Mouse (Mus musculus) left cerebral cortex, postnatal 10 days (tissue): ENCODE data around the gene Flot2. TPM values are rescaled to one million over a fixed set of nuclear protein-coding genes. Genes with fewer than 3 reads are reported as not detected.
A peak's percentile ranks its signal among the peaks of the same experiment; 100 is the strongest.

Source experiments
- DNase-seq, 2 experiments: peaks; one replicate each; pipeline ENCODE4 v3.0.0; 2021 to 2022; ENCODE audit warnings: low spot score in 2 of 2, mixed read lengths in 1 of 2; ENCODE audit errors: extremely low spot score in 1 of 2
- intact Hi-C: fragments of 180-260 bp; cut with DNase I; formaldehyde crosslinking; loops from one replicate; pipeline ENCODE4 v1.15.1; 2025
- microRNA-seq: library from miRNA; unstranded; fragments of <30 nt; microRNA quantifications from one replicate; pipeline ENCODE4 v1.2.0, GENCODE M21; 2022
- total RNA-seq, 2 experiments: library from RNA; stranded (reverse); gene quantifications; 2 replicates each; pipeline ENCODE4 v1.2.3; 2021

Gene Flot2
- total RNA-seq, 2 experiments from 2014 or later = 148 TPM

DNA sequence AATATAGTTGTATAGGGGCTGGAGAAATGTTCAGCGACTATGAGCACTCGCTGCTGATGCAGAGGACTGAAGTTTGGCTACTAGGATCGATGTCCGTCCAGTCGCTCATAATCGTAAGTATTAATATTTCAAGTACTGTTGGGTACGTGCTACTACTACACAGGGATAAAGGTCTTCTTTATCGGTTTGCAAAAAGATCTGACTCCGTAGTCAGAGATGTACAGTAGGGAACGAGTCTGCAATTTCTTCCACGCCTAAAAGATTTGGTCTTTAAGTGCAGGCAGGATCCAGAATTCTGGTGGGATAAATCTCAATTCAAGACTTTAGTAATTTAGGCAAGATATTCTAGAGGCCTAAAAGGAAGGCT is 56.4 kb downstream of the Flot2 start:
- intact Hi-C loops = loop anchor here (5.0 kb wide), 1 partner anchor 63 kb away; no protein-coding TSS in a partner anchor
- no peak for DNase-seq

DNA sequence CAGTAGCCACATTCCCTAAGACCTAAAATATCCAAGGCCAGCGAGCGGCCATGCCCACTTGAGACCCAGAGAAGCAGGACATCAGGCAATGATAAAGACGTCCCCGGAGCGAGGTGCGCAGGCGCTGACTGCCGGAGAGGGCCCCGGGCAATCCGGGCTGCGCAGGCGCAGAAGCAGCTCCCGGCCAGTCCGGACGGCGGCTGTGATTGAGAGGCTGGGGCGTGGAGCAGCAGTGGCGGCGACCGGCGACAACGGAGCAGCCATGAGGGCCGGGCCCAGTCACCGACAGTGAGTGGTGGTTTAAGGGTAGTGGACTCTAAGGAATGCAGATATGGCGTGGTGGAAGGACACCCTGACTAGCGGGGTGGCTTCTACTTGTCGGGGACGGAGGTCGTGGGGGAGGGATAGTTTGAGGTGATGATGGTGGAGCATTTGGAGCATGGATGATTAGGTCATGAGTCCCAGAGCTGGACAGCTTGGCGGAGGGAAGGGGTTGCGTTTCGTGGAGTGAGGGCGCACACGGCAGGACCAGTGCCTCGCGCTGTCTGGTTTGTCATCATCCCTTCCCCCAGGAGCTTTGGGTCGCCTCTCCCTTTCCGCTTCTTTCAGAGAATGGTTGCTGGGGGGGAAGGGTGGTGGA is 56.9 kb downstream of the Flot2 start, which contains the start of gene Fam222b:
TSS of gene Fam222b (plus strand) at position 157 of the 640 bp plus-strand sequence.
- intact Hi-C loops = loop anchor here (5.0 kb wide), 2 partner anchors 43 to 63 kb away; no protein-coding TSS in a partner anchor

GRCm38 (mm10) chr11:78095144-78095516 is 57.4 kb downstream of the Flot2 start:
- intact Hi-C loops = loop anchor here (5.0 kb wide), 1 partner anchor 42 kb away; no protein-coding TSS in a partner anchor
- DNase-seq = no peak

More for the DNA sequence above, 56.9 kb downstream of the Flot2 start, which contains the start of gene Fam222b:
- peak; percentile 91 to 97 for DNase-seq

- DNase-seq = no peak
- intact Hi-C loops = loop anchor here (5.0 kb wide), 1 partner anchor 40 kb away; no protein-coding TSS in a partner anchor
Observed at GRCm38 (mm10) chr11:78097077-78097476, 59.3 kb downstream of the Flot2 start.

GRCm38 (mm10) chr11:78100746-78101145 is 63.0 kb downstream of the Flot2 start:
- intact Hi-C loops = no loop called here
- no peak for DNase-seq

GRCm38 (mm10) chr11:78102142-78102541 is 64.4 kb downstream of the Flot2 start:
- DNase-seq = no peak
- intact Hi-C loops = no loop called here

DNA sequence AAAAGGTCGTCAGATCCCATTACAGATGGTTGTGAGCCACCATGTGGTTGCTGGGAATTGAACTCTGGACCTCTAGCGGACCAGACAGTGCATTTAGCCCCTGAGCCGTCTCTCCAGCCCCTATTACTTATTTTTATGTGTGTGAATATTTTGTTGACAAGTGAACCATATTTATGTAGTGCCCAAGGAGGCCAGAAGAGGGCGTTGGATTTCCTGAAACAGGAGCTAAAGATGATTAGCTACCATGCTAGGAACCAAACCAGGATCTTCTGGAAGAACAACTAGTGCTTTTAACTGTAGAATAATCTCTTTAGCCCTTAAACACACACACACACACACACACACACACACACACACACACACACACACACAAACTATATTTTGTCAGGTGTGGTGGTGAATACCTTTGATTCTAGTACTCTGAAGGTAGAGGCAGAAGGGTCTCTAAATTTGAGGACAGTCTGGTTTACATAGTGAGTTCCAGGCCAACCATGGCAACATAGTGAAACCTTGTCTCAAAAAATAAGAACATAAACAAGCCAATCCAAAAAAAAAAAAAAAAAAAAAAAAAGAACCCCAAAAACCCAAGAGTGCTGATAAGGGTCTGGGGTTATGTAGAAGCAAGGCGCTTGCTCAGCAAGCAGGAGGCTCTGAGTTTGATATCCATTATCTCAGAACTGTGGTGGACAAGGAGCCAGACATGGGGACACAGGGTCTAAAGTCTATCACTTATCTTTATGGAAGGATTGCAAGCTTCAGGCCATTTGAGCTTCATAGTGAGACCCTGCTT is 65.4 kb downstream of the Flot2 start:
- intact Hi-C loops = no loop called here
- DNase-seq = no peak

DNA sequence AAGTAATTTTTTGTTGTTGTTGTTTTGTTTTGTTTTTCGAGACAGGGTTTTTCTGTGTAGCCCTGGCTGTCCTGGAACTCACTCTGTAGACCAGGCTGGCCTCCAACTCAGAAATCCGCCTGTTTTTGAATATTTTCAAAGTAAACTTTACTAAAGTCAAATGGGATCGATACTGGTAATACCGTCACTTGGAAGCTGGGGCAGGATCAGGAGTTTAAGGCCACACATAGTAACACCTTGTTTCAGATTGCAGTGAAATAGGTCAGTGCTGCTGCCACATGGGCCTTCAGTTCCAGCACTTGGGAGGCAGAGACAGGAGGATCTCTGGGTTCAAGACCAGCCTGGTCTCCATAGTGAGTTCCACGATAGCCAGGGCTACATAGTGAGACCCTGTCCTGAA is 66.8 kb downstream of the Flot2 start:
- intact Hi-C loops = no loop called here
- no peak for DNase-seq

Small RNAs within 50 kb of the gene (microRNA-seq; reads per million reads assigned to microRNA genes)
- gene Mir144 (23.3 reads per million, percentile 42 among the genes with 10 or more reads in this experiment), gene Mir451a (not detected), gene Mir451b (not detected)

Other genes with a start within 250 kb of the Flot2 start
- gene Pipox, start 143.8 kb upstream of the Flot2 start, total RNA-seq = 1 to 10 TPM in 1 of 2 experiments, under 1 TPM in 1; 0.49 to 1.6 TPM
- 100 to 1,000 TPM; 226 to 231 TPM for gene Sez6, start 107.1 kb upstream of the Flot2 start, total RNA-seq
- 10 to 100 TPM; 48.9 to 51.4 TPM for gene Phf12, start 55.2 kb upstream of the Flot2 start, total RNA-seq
- gene Dhrs13, start 5.7 kb upstream of the Flot2 start, total RNA-seq = 10 to 100 TPM; 22.6 to 24.6 TPM
- 10 to 100 TPM; 16.7 to 18.5 TPM for gene Eral1, start 42.5 kb downstream of the Flot2 start, total RNA-seq
- gene Fam222b, start 56.7 kb downstream of the Flot2 start, total RNA-seq = 10 to 100 TPM; 26.1 to 26.6 TPM
- gene Traf4, start 127.7 kb downstream of the Flot2 start, total RNA-seq = 10 to 100 TPM; 31.0 to 32.6 TPM
- 1 to 10 TPM; 4.8 to 5.8 TPM for gene Nek8, start 138.7 kb downstream of the Flot2 start, total RNA-seq
- 10 to 100 TPM; 23.8 to 27.9 TPM for gene Tlcd1, start 138.8 kb downstream of the Flot2 start, total RNA-seq
- 100 to 1,000 TPM; 802 to 805 TPM for gene Rpl23a, start 145.7 kb downstream of the Flot2 start, total RNA-seq
- 10 to 100 TPM; 37.0 to 39.8 TPM for gene Rab34, start 150.5 kb downstream of the Flot2 start, total RNA-seq
- gene Proca1, start 155.5 kb downstream of the Flot2 start, total RNA-seq = 1 to 10 TPM; 3.6 to 4.7 TPM
- 10 to 100 TPM; 60.5 to 65.2 TPM for gene Sdf2, start 207.8 kb downstream of the Flot2 start, total RNA-seq
- gene Supt6, start 208.1 kb downstream of the Flot2 start, total RNA-seq = 10 to 100 TPM; 86.3 to 87.6 TPM
- 100 to 1,000 TPM; 161 to 169 TPM for gene 2610507B11Rik, start 223.8 kb downstream of the Flot2 start, total RNA-seq